Comparison of ENCODE assay signal across 10 mouse cellular contexts in the genomic region with DNA sequence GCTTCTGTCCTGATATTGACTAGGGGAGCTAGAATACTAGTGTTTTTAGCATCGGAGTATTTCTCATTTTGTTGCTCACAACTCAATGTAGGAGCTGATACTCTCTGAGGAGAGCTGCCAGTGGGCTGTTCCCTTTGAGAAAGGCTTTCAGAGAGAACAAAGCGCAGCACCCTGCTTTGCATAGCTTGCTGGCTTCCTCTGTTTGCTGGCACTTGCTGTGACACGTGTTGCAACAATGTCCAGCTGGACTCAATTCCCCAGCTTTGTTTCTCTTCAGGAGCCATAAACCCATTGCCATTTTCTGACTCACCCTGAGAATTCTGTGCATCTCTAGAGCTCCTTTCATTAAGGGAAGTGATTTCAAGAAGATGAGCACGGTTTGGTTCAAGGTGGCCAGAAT.
DNase-seq lines count a peak whose midpoint lies in the region; TF ChIP-seq lines count a peak whose summit lies in the region.
"Had no signal": no experiment of that assay in that cellular context is flagged by ENCODE, and none has a peak within 500 bp of the region (broad histone marks: within the 10 kb centered on the region; RNA-seq: fewer than 3 reads in every experiment).

No protein-coding gene starts in this region.

- H3K27ac ChIP-seq in kidney, adult 2 months (ENCODE audit: insufficient read depth, low read depth, low read length), result no peak overlapping the region
- H3K27ac ChIP-seq: kidney, postnatal 0 days had no signal

- no peaks in the 10 kb centered on the region; the same call in 1 of the 2 replicates for H3K36me3 ChIP-seq in kidney, adult 2 months (ENCODE audit: control insufficient read depth, insufficient read depth, low read length)

- H3K27me3 ChIP-seq in kidney, adult 2 months (replicated peaks; ENCODE audit: control insufficient read depth, insufficient read depth, low read length), result no peaks in the 10 kb centered on the region

- DNase-seq in frontal cortex, postnatal 10 days (ENCODE audit: low spot score in 2 of 2), result peak; percentile 21 to 32
- no peak for DNase-seq in frontal cortex, postnatal 25 days (ENCODE audit: low spot score in 2 of 2)
- peak; percentile 76 for DNase-seq in adipocyte (ENCODE audit: low spot score)
- peak; percentile 8 for DNase-seq in heart, postnatal 25 days (ENCODE audit: low spot score)
- peak; percentile 54 for DNase-seq in lung, postnatal 36 days
- DNase-seq in thymus, postnatal 4 days, result no peak
- DNase-seq in kidney, adult 2 months, result no peak
- DNase-seq in adrenal gland, postnatal 4 days (ENCODE audit: low spot score in 2 of 2), result no peak

- intact Hi-C loops in heart, postnatal 25 days (cut with DNase I), result no loop called here

- WGBS in kidney, adult 2 months, result 77% methylated on average over 4 of the region's 4 CpGs

- H3K4me3 ChIP-seq in kidney, adult 2 months (ENCODE audit: insufficient read depth, low read depth, low read length), result no peak overlapping the region
- H3K4me3 ChIP-seq: myocyte had no signal

- no peak for TF ChIP-seq POLR2A in kidney, adult 2 months (IDR thresholded peaks at IDR 0.05; ENCODE audit: low read depth, low read length)

- no peaks in the 10 kb centered on the region for H3K4me1 ChIP-seq in kidney, adult 2 months (ENCODE audit: control insufficient read depth, insufficient read depth, low read length)

- no peak for TF ChIP-seq CTCF in kidney, adult 2 months (conservative IDR thresholded peaks at IDR 0.05; ENCODE audit: insufficient read depth, insufficient read length, low read depth, low read length)

Comparison
In these comparisons a context has a peak if more than half of its experiments do, and no peak if none do; other contexts are left out.
1. DNase-seq: peak in frontal cortex, postnatal 10 days (2 of 2), adipocyte (single experiment), heart, postnatal 25 days (single experiment) and lung, postnatal 36 days (single experiment); none in frontal cortex, postnatal 25 days (0 of 2), thymus, postnatal 4 days (single experiment), kidney, adult 2 months (single experiment) and adrenal gland, postnatal 4 days (0 of 2).